Mouse (Mus musculus) heart, embryonic 13.5 days (tissue): Measurements from ENCODE around the gene Kcnj3. TPM values are rescaled to one million over a fixed set of nuclear protein-coding genes. Genes with fewer than 3 reads are reported as not detected.

Experiments
- ATAC-seq: fragments of 200-750 bp; cut with Nextera tagmentation; 2 replicates; pipeline ENCODE4 v1.8.0; 2017; ENCODE audit warnings: moderate TSS enrichment; ENCODE audit not compliant: insufficient number of reproducible peaks, low FRiP score, low TSS enrichment; ENCODE audit errors: extremely low read depth
- H3K27ac ChIP-seq: fragments of 300-500 bp; sonication (generic); replicated peaks from 2 replicates; pipeline ENCODE4 v1.5.1; 2015; ENCODE audit warnings: moderate library complexity, mild to moderate bottlenecking, inconsistent platforms
- H3K27me3 ChIP-seq: fragments of 300-500 bp; sonication (generic); replicated peaks from 2 replicates; pipeline ENCODE4 v1.6.1; 2015; ENCODE audit warnings: mild to moderate bottlenecking, inconsistent platforms
- H3K36me3 ChIP-seq: fragments of 300-500 bp; sonication (generic); 2 replicates; pipeline ENCODE4 v1.6.1; 2015; ENCODE audit warnings: mild to moderate bottlenecking, inconsistent platforms
- H3K4me1 ChIP-seq: fragments of 300-500 bp; sonication (generic); 2 replicates; pipeline ENCODE4 v1.6.1; 2015; ENCODE audit warnings: inconsistent platforms
- H3K4me2 ChIP-seq: fragments of 300-500 bp; sonication (generic); 2 replicates; pipeline ENCODE4 v1.6.1; 2015; ENCODE audit warnings: inconsistent platforms, mild to moderate bottlenecking, moderate library complexity
- H3K4me3 ChIP-seq: fragments of 300-500 bp; sonication (generic); 2 replicates; pipeline ENCODE4 v1.5.1; 2015; ENCODE audit warnings: moderate library complexity, mild to moderate bottlenecking, inconsistent platforms
- H3K9ac ChIP-seq: fragments of 300-500 bp; sonication (generic); 2 replicates; pipeline ENCODE4 v1.6.1; 2015; ENCODE audit warnings: inconsistent platforms, mild to moderate bottlenecking, moderate library complexity
- H3K9me3 ChIP-seq: fragments of 300-500 bp; sonication (generic); 2 replicates; pipeline ENCODE4 v1.6.1; 2016; ENCODE audit warnings: inconsistent platforms
- WGBS: fragments of 180-500 bp; shearing (Covaris S2); methylation state at CpG from one replicate; pipeline ENCODE4 v1.1.7; 2015; ENCODE audit warnings: mixed read lengths; 5-methylcytosine and 5-hydroxymethylcytosine counted together
- polyA plus RNA-seq: library from polyadenylated mRNA; unstranded; fragments of >200 nt; fragmentation: Nextera tagmentation; extraction: Ambion mirVana; gene quantifications from 2 replicates; pipeline ENCODE4 v1.2.1, GENCODE M21; 2015

The Kcnj3 gene
- 4.9 and 5.1 TPM in 2 replicates for polyA plus RNA-seq

- Histone ChIP-seq H3K27me3 (peaks cover 33% of the 10 kb centered on the region), H3K36me3 (no peaks in the 10 kb centered on the region), H3K4me2 (peak within 1 kb of the TSS; percentile 86), H3K4me3 (peak within 1 kb of the TSS; percentile 66), H3K4me1 (peaks cover 43% of the 10 kb centered on the region), H3K27ac (peak within 1 kb of the TSS; percentile 60), H3K9me3 (no peaks in the 10 kb centered on the region), H3K9ac (peak within 1 kb of the TSS; percentile 83)
- no peak for ATAC-seq
- 3% methylated on average over 20 of the region's 20 CpGs for WGBS
Measured at GRCm38 (mm10) chr2:55435721-55436260, at the start of gene Kcnj3. Gene Kcnj3, plus strand, starts transcription at chr2:55435970.

DNA sequence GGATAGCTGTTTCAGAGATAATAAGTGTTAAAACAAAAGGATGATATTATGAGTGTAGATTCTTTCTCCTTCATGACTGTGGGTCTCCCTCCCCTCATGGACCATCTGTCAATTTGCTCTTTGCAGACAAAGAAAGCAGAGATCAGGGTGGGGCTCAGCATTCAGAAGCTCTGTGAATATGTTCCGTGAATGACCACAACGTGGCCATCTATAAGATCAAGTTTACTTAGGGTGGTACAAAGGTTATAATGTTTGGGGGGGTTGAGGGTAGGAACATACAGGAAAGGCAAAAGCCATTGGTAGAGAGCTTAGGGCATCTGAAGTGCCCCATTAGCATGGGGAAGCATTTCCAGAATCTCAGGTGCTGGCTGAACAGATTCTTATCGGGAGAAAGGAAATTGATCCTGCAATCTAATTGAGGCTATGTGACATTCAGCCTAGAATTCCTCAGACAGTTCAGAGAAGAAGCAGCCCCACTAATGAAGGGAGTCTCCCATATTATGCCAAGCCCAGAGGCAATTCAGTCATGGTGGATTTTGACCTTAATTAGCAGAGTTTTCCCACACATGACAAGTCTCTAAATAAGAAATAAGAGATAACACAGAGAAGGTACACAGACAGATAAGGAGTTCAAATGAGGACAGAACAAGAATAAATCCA lies 45.3 kb upstream of the Kcnj3 start:
- Histone ChIP-seq H3K9me3 (no peaks in the 10 kb centered on the region), H3K36me3 (no peaks in the 10 kb centered on the region), H3K27me3 (no peaks in the 10 kb centered on the region), H3K4me1 (no peaks in the 10 kb centered on the region), H3K27ac (no peak overlapping the region), H3K4me2 (no peak overlapping the region), H3K4me3 (no peak overlapping the region), H3K9ac (no peak overlapping the region)
- no peak for ATAC-seq
- WGBS, result 80% methylated on average over 3 of the region's 3 CpGs

- Histone ChIP-seq H3K4me2 (no peak overlapping the region), H3K4me3 (no peak overlapping the region), H3K9ac (no peak overlapping the region), H3K27ac (no peak overlapping the region), H3K27me3 (no peaks in the 10 kb centered on the region), H3K4me1 (no peaks in the 10 kb centered on the region), H3K36me3 (no peaks in the 10 kb centered on the region), H3K9me3 (no peaks in the 10 kb centered on the region)
- ATAC-seq, result no peak
- WGBS, result 60% methylated on average over 1 of the region's 1 CpGs
Measured at GRCm38 (mm10) chr2:55405307-55405706, 30.5 kb upstream of the Kcnj3 start.

- Histone ChIP-seq H3K27ac (no peak overlapping the region), H3K4me2 (no peak overlapping the region), H3K36me3 (no peaks in the 10 kb centered on the region), H3K4me3 (no peak overlapping the region), H3K9me3 (no peaks in the 10 kb centered on the region), H3K9ac (no peak overlapping the region), H3K4me1 (peaks cover 15% of the 10 kb centered on the region), H3K27me3 (no peaks in the 10 kb centered on the region)
- 66% methylated on average over 2 of the region's 2 CpGs for WGBS
- no peak for ATAC-seq
Measured at GRCm38 (mm10) chr2:55427633-55428032, 8.1 kb upstream of the Kcnj3 start.

DNA sequence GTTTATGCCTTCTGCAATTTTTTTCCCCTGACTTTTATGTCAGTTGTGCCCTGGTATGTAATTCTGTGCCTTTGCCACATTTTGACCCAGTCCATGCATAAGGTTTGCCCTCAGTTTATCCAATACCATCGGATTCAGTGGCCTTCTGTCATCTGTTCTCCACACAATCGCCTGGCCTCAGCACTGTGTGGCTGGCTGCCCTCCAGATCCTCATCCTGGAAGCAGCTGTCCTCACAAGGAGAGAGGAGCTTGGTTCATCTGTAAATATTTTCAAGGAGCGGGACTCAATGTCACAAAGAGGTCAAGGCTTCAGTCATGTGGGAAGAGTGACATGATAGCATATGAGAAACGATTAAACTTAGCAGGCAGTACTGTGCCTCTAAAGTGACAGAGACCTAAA lies 3.7 kb upstream of the Kcnj3 start:
- H3K9ac ChIP-seq, result no peak overlapping the region
- no peak for ATAC-seq
- WGBS, result 28% methylated on average over 4 of the region's 4 CpGs
- H3K27me3 ChIP-seq, result peaks cover 20% of the 10 kb centered on the region
- no peak overlapping the region for H3K4me2 ChIP-seq
- H3K27ac ChIP-seq, result peak overlapping the region; percentile 73
- no peaks in the 10 kb centered on the region for H3K9me3 ChIP-seq
- peaks cover 43% of the 10 kb centered on the region for H3K4me1 ChIP-seq
- H3K36me3 ChIP-seq, result no peaks in the 10 kb centered on the region
- H3K4me3 ChIP-seq, result no peak overlapping the region

GRCm38 (mm10) chr2:55436261-55437006 lies 664 bp downstream of the Kcnj3 start:
- Histone ChIP-seq H3K27ac (peak overlapping the region; percentile 60), H3K4me1 (peaks cover 40% of the 10 kb centered on the region), H3K4me2 (peak overlapping the region; percentile 86), H3K9me3 (no peaks in the 10 kb centered on the region), H3K36me3 (no peaks in the 10 kb centered on the region), H3K9ac (peak overlapping the region; percentile 83), H3K4me3 (peak overlapping the region; percentile 66), H3K27me3 (peaks cover 33% of the 10 kb centered on the region)
- ATAC-seq, result no peak
- under 1% methylated on average over 21 of the region's 21 CpGs for WGBS

- H3K27me3 ChIP-seq, result peaks cover 33% of the 10 kb centered on the region
- H3K4me3 ChIP-seq, result peak overlapping the region; percentile 66
- no peak for ATAC-seq
- peak overlapping the region; percentile 86 for H3K4me2 ChIP-seq
- under 1% methylated on average over 51 of the region's 51 CpGs for WGBS
- H3K36me3 ChIP-seq, result no peaks in the 10 kb centered on the region
- peaks cover 31% of the 10 kb centered on the region for H3K4me1 ChIP-seq
- no peaks in the 10 kb centered on the region for H3K9me3 ChIP-seq
- H3K27ac ChIP-seq, result peak overlapping the region; percentile 60
- peak overlapping the region; percentile 83 for H3K9ac ChIP-seq
Measured at GRCm38 (mm10) chr2:55437007-55437949, 1.5 kb downstream of the Kcnj3 start.

GRCm38 (mm10) chr2:55437977-55438376 lies 2.2 kb downstream of the Kcnj3 start:
- Histone ChIP-seq H3K9ac (peak overlapping the region; percentile 83), H3K27me3 (peaks cover 33% of the 10 kb centered on the region), H3K4me2 (peak overlapping the region; percentile 86), H3K27ac (no peak overlapping the region), H3K4me1 (peaks cover 25% of the 10 kb centered on the region), H3K4me3 (peak overlapping the region; percentile 66), H3K9me3 (no peaks in the 10 kb centered on the region), H3K36me3 (no peaks in the 10 kb centered on the region)
- WGBS, result 12% methylated on average over 1 of the region's 1 CpGs
- ATAC-seq, result no peak

- Histone ChIP-seq H3K9me3 (no peaks in the 10 kb centered on the region), H3K27me3 (peaks cover 33% of the 10 kb centered on the region), H3K36me3 (no peaks in the 10 kb centered on the region), H3K4me3 (peak overlapping the region; percentile 24), H3K9ac (no peak overlapping the region), H3K27ac (no peak overlapping the region), H3K4me2 (peak overlapping the region; percentile 86), H3K4me1 (peaks cover 23% of the 10 kb centered on the region)
- ATAC-seq, result no peak
Measured at GRCm38 (mm10) chr2:55439211-55439610, 3.4 kb downstream of the Kcnj3 start.

DNA sequence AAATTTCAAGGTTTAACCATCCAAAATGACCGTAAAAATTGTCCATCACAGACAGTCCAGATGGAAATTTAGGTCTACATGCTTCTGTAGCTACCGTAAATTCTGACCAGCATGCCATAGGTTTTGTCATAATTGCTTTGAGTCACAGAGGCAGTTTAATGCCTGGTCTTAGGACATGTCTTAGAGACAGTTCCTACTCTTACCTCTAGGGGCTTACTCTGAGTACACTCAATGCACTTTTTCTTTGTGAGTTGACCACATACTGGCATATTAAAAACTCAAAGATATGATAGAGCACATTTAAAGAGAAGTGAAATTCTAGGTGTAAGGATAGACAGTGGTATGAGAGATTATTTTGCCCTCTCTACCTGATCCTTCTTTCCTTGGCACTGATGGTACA lies 6.2 kb downstream of the Kcnj3 start:
- Histone ChIP-seq H3K4me3 (no peak overlapping the region), H3K4me2 (no peak overlapping the region), H3K4me1 (peaks cover under 1% of the 10 kb centered on the region), H3K9me3 (no peaks in the 10 kb centered on the region), H3K27me3 (peaks cover 14% of the 10 kb centered on the region), H3K9ac (no peak overlapping the region), H3K36me3 (no peaks in the 10 kb centered on the region), H3K27ac (no peak overlapping the region)
- WGBS, result 83% methylated on average over 2 of the region's 2 CpGs
- ATAC-seq, result no peak

DNA sequence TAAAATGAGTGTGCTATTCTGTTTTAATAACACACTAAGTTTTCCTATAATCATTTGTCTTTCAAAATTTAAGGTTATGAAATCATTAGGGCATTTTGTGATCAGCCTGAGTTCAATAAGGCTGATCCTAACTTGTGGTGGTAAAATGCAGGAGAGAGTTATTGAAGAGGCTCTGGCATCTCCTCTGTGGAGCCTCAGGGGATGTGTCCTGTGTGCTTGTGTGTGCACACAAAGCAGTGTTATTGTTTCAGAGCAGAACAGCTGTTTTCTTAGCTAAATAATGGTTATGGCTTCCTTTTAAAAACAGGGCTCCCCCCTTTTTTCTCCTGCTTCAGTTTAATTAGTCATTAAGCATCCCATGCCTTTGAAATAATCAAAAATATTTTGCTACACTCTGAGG lies 11.5 kb downstream of the Kcnj3 start:
- Histone ChIP-seq H3K4me2 (no peak overlapping the region), H3K36me3 (no peaks in the 10 kb centered on the region), H3K9me3 (no peaks in the 10 kb centered on the region), H3K27me3 (no peaks in the 10 kb centered on the region), H3K9ac (no peak overlapping the region), H3K27ac (no peak overlapping the region), H3K4me1 (peaks cover 10% of the 10 kb centered on the region; the same call in 1 of the 2 replicates), H3K4me3 (no peak overlapping the region)
- no peak for ATAC-seq
